Mouse (Mus musculus) G1E (cell line): ENCODE results near the gene Twnk.

Experiments used
- CTCF ChIP-seq: IDR thresholded peaks from 2 replicates; pipeline ENCODE4 v1.5.1; 2012; ENCODE audit warnings: low read depth, low read length, inconsistent platforms, mixed read lengths
- GATA1 ChIP-seq: IDR thresholded peaks from 2 replicates; pipeline ENCODE4 v1.6.1; 2012; ENCODE audit warnings: borderline replicate concordance, low read length, inconsistent platforms, mixed read lengths
- POLR2AphosphoS5 ChIP-seq: IDR thresholded peaks from 2 replicates; pipeline ENCODE4 v1.6.1; 2012; ENCODE audit warnings: low read depth, low read length, inconsistent platforms; ENCODE audit not compliant: insufficient replicate concordance
- TAL1 ChIP-seq: conservative IDR thresholded peaks from 2 replicates; pipeline ENCODE4 v1.6.1; 2012; ENCODE audit warnings: low read depth, low read length, inconsistent platforms, mixed read lengths

GRCm38 (mm10) chr19:45056908-45057698, 51.6 kb downstream of the Twnk start:
- TF ChIP-seq CTCF (no peak), TAL1 (no peak), GATA1 (no peak), POLR2AphosphoS5 (no peak)
